Mouse (Mus musculus) hindbrain, embryonic 16.5 days (tissue): ENCODE results near the gene Gap43. TPM values are rescaled to one million over a fixed set of nuclear protein-coding genes. Genes with fewer than 3 reads are reported as not detected.
A peak's percentile ranks its signal among the peaks of the same experiment; 100 is the strongest.
"Not testable (repeated sequence)": the region's sequence is repeated elsewhere in the genome, so short reads cannot be mapped to it uniquely, and the experiment has no call there.

Experiments
- ATAC-seq: fragments of 200-750 bp; cut with Nextera tagmentation; 2 replicates; pipeline ENCODE4 v1.8.0; 2017; ENCODE audit warnings: moderate TSS enrichment, moderate library complexity
- H3K27ac ChIP-seq: fragments of 300-500 bp; sonication (generic); 2 replicates; pipeline ENCODE4 v1.5.1; 2014; ENCODE audit warnings: low read depth, mild to moderate bottlenecking, control low read depth, low read length, moderate library complexity
- H3K27me3 ChIP-seq: fragments of 300-500 bp; sonication (generic); replicated peaks from 2 replicates; pipeline ENCODE4 v1.6.1; 2014; ENCODE audit warnings: low read length; ENCODE audit not compliant: control insufficient read depth, insufficient read depth
- H3K36me3 ChIP-seq: fragments of 300-500 bp; sonication (generic); 2 replicates; pipeline ENCODE4 v1.6.1; 2014; ENCODE audit warnings: mild to moderate bottlenecking, low read length, moderate library complexity, mixed read lengths; ENCODE audit not compliant: control insufficient read depth, insufficient read depth
- H3K4me1 ChIP-seq: fragments of 300-500 bp; sonication (generic); 2 replicates; pipeline ENCODE4 v1.6.1; 2014; ENCODE audit warnings: low read depth, low read length; ENCODE audit not compliant: control insufficient read depth, insufficient read depth
- H3K4me2 ChIP-seq: fragments of 300-500 bp; sonication (generic); 2 replicates; pipeline ENCODE4 v1.6.1; 2014; ENCODE audit warnings: mild to moderate bottlenecking, low read length, control low read depth, moderate library complexity
- H3K4me3 ChIP-seq: fragments of 300-500 bp; sonication (generic); 2 replicates; pipeline ENCODE4 v1.5.1; 2014; ENCODE audit warnings: mild to moderate bottlenecking, low read length, control low read depth, moderate library complexity
- H3K9ac ChIP-seq: fragments of 300-500 bp; sonication (generic); 2 replicates; pipeline ENCODE4 v1.6.1; 2014; ENCODE audit warnings: low read depth, mild to moderate bottlenecking, control low read depth, low read length, moderate library complexity
- H3K9me3 ChIP-seq: fragments of 300-500 bp; sonication (generic); 2 replicates; pipeline ENCODE4 v1.6.1; 2014; ENCODE audit warnings: mild to moderate bottlenecking, low read length, moderate library complexity; ENCODE audit not compliant: control insufficient read depth
- WGBS: fragments of 180-500 bp; shearing (Covaris S2); extraction: QIAGEN DNeasy Blood & Tissue Kit; methylation state at CpG from one replicate; pipeline ENCODE4 v1.1.7; 2014; 5-methylcytosine and 5-hydroxymethylcytosine counted together
- polyA plus RNA-seq: library from polyadenylated mRNA; unstranded; fragments of >200 nt; fragmentation: Nextera tagmentation; extraction: Ambion mirVana; gene quantifications from 2 replicates; pipeline ENCODE4 v1.2.1, GENCODE M21; 2015

The Gap43 gene
- polyA plus RNA-seq, result 1,585 and 1,771 TPM in 2 replicates

GRCm38 (mm10) chr16:42340021-42340768, at the start of gene Gap43:
Gap43 (minus strand) TSS chr16:42340651.
- under 1% methylated on average over 18 of the region's 18 CpGs for WGBS
- no peaks in the 10 kb centered on the region for H3K9me3 ChIP-seq
- H3K36me3 ChIP-seq, result no peaks in the 10 kb centered on the region
- H3K27ac ChIP-seq, result peak within 1 kb of the TSS; percentile 92
- ATAC-seq, result peak; percentile 87
- peak within 1 kb of the TSS; percentile 69 for H3K4me3 ChIP-seq
- peak within 1 kb of the TSS; percentile 81 for H3K9ac ChIP-seq
- peak within 1 kb of the TSS; percentile 57 for H3K4me2 ChIP-seq
- H3K4me1 ChIP-seq, result peaks cover 16% of the 10 kb centered on the region
- no peaks in the 10 kb centered on the region for H3K27me3 ChIP-seq

GRCm38 (mm10) chr16:42381328-42381838, 40.9 kb upstream of the Gap43 start:
- Histone ChIP-seq H3K9me3 (no peaks in the 10 kb centered on the region), H3K4me1 (no peaks in the 10 kb centered on the region), H3K4me2 (no peak overlapping the region), H3K4me3 (no peak overlapping the region), H3K9ac (no peak overlapping the region), H3K27me3 (no peaks in the 10 kb centered on the region), H3K36me3 (no peaks in the 10 kb centered on the region), H3K27ac (no peak overlapping the region)
- peak; percentile 48 for ATAC-seq
- WGBS, result 36% methylated on average over 4 of the region's 4 CpGs

- Histone ChIP-seq H3K9ac (no peak overlapping the region), H3K27ac (no peak overlapping the region), H3K4me2 (no peak overlapping the region), H3K4me3 (no peak overlapping the region), H3K4me1 (no peaks in the 10 kb centered on the region), H3K27me3 (no peaks in the 10 kb centered on the region), H3K9me3 (no peaks in the 10 kb centered on the region), H3K36me3 (no peaks in the 10 kb centered on the region)
- peak; percentile 54 for ATAC-seq
- 45% methylated on average over 3 of the region's 3 CpGs for WGBS
Measured at GRCm38 (mm10) chr16:42380641-42381040, 40.2 kb upstream of the Gap43 start.

- Histone ChIP-seq H3K36me3 (no peaks in the 10 kb centered on the region), H3K27ac (peak overlapping the region; percentile 24; the same call in 1 of the 2 replicates), H3K4me3 (no peak overlapping the region), H3K9me3 (no peaks in the 10 kb centered on the region), H3K4me1 (no peaks in the 10 kb centered on the region), H3K9ac (no peak overlapping the region), H3K27me3 (no peaks in the 10 kb centered on the region), H3K4me2 (no peak overlapping the region)
- 45% methylated on average over 6 of the region's 6 CpGs for WGBS
- ATAC-seq, result peak; percentile 95
Measured at GRCm38 (mm10) chr16:42370148-42370547, 29.7 kb upstream of the Gap43 start.

GRCm38 (mm10) chr16:42369346-42369745, 28.9 kb upstream of the Gap43 start:
- H3K4me3 ChIP-seq, result no peak overlapping the region
- no peaks in the 10 kb centered on the region for H3K36me3 ChIP-seq
- no peak overlapping the region for H3K4me2 ChIP-seq
- ATAC-seq, result no peak
- H3K9me3 ChIP-seq, result no peaks in the 10 kb centered on the region
- H3K27ac ChIP-seq, result no peak overlapping the region
- H3K27me3 ChIP-seq, result no peaks in the 10 kb centered on the region
- H3K4me1 ChIP-seq, result no peaks in the 10 kb centered on the region
- H3K9ac ChIP-seq, result no peak overlapping the region
- 84% methylated on average over 6 of the region's 6 CpGs for WGBS

GRCm38 (mm10) chr16:42360061-42360460, 19.6 kb upstream of the Gap43 start:
- Histone ChIP-seq H3K27ac (no peak overlapping the region), H3K4me3 (no peak overlapping the region), H3K27me3 (no peaks in the 10 kb centered on the region), H3K36me3 (no peaks in the 10 kb centered on the region), H3K9ac (no peak overlapping the region), H3K4me2 (no peak overlapping the region), H3K9me3 (no peaks in the 10 kb centered on the region), H3K4me1 (no peaks in the 10 kb centered on the region)
- WGBS, result 83% methylated on average over 4 of the region's 4 CpGs
- peak; percentile 76 for ATAC-seq

GRCm38 (mm10) chr16:42358058-42358457, 17.6 kb upstream of the Gap43 start:
- Histone ChIP-seq H3K9me3 (no peaks in the 10 kb centered on the region), H3K36me3 (no peaks in the 10 kb centered on the region), H3K4me1 (no peaks in the 10 kb centered on the region), H3K27me3 (no peaks in the 10 kb centered on the region), H3K4me3 (no peak overlapping the region), H3K27ac (no peak overlapping the region), H3K9ac (no peak overlapping the region), H3K4me2 (no peak overlapping the region)
- no peak for ATAC-seq
- WGBS, result 92% methylated on average over 4 of the region's 4 CpGs

- H3K9ac ChIP-seq, result no peak overlapping the region
- H3K36me3 ChIP-seq, result no peaks in the 10 kb centered on the region
- 89% methylated on average over 2 of the region's 2 CpGs for WGBS
- no peak overlapping the region for H3K4me2 ChIP-seq
- no peak overlapping the region for H3K27ac ChIP-seq
- no peaks in the 10 kb centered on the region for H3K4me1 ChIP-seq
- no peaks in the 10 kb centered on the region for H3K9me3 ChIP-seq
- H3K4me3 ChIP-seq, result no peak overlapping the region
- ATAC-seq, result no peak
- H3K27me3 ChIP-seq, result no peaks in the 10 kb centered on the region
Measured at GRCm38 (mm10) chr16:42350076-42350475, 9.6 kb upstream of the Gap43 start.

GRCm38 (mm10) chr16:42340865-42341264, 414 bp upstream of the Gap43 start:
- not testable (repeated sequence) for H3K36me3 ChIP-seq, H3K9ac ChIP-seq, H3K9me3 ChIP-seq, H3K4me1 ChIP-seq, H3K27me3 ChIP-seq
- 13% methylated on average over 2 of the region's 3 CpGs for WGBS
- peak overlapping the region; percentile 92; the same call in 1 of the 2 replicates for H3K27ac ChIP-seq
- peak overlapping the region; percentile 69; the same call in 1 of the 2 replicates for H3K4me3 ChIP-seq
- ATAC-seq, result 0 out of 2 replicates have a peak, but pooled peaks have one; percentile 26
- H3K4me2 ChIP-seq, result peak overlapping the region; percentile 57
